Mouse (Mus musculus) right cerebral cortex, adult 18-20 months (tissue): Measurements from ENCODE around the gene Sf3b4.
"Not testable (repeated sequence)": the region's sequence is repeated elsewhere in the genome, so short reads cannot be mapped to it uniquely, and the experiment has no call there.

Experiments
- DNase-seq: peaks from one replicate; pipeline ENCODE4 v3.0.0; 2022; ENCODE audit warnings: mixed read lengths

Sf3b4 gene

DNA sequence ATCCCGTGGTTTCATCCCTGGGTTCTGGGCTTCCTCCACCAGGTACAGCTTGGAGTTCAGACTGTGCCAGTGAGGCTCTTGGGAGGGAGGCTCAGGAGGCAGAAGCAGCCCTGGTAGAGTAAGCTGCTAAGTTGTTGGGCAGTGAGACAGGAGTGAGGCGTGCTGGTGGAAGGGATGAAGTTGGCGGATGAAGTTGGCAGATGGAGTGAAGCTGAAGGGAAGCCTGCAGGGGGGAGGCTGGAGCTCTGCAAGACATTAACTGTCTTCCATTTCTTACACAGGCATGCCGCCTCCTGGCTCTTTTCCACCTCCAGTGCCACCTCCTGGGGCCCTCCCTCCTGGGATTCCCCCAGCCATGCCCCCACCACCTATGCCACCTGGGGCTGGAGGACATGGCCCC lies 1.9 kb downstream of the Sf3b4 start:
- not testable (repeated sequence) for DNase-seq

- no peak for DNase-seq
Observed at GRCm38 (mm10) chr3:96175251-96175650, 3.1 kb downstream of the Sf3b4 start.

- DNase-seq, result no peak
Observed at GRCm38 (mm10) chr3:96178427-96178826, 6.3 kb downstream of the Sf3b4 start.

- DNase-seq, result no peak
Observed at GRCm38 (mm10) chr3:96178902-96179301, 6.8 kb downstream of the Sf3b4 start.

- no peak for DNase-seq
Observed at GRCm38 (mm10) chr3:96179531-96179930, 7.4 kb downstream of the Sf3b4 start.

GRCm38 (mm10) chr3:96180727-96181477 lies 8.8 kb downstream of the Sf3b4 start, which contains the start of gene Sv2a:
TSS of gene Sv2a (plus strand) at chr3:96181151.
- peak; percentile 79 for DNase-seq

GRCm38 (mm10) chr3:96181510-96182381 lies 9.6 kb downstream of the Sf3b4 start:
- peak; percentile 49 for DNase-seq

DNA sequence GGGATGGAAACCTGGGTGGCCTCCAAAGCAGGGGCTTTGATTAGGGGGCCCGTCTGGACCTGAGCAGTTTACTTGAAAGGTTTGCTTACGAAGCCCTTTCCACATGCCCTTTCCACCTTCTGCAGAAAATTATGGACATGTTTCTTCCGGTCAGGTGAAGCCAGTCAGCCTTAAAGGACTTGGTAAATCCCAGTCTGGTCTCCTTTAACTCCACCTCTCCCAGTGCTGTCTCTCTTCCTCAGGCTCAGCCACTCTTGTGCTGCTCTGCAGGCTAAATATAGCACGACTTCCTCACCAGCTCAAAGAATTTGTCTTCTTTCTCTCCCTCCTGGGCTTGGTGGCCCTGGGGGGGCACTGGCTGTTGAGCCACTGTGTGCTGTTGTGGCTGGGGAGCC lies 10.2 kb downstream of the Sf3b4 start:
- DNase-seq, result peak; percentile 61

DNA sequence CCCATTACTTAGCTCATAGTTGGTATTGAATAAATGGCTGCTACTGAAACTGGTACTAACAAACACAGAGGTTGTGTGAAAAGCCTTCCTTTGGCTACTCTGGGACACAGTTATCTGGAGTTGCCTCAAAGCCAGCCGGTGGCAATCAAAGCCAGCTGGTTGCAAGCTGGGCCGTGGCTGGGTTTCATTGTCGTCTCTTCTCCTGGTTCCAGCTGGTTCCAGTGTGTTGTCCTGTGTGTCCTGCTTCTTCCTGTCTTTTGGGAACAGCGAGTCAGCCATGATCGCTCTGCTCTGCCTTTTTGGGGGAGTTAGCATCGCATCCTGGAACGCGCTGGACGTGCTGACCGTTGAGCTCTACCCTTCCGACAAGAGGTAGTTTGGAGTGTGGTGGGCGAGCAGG lies 20.8 kb downstream of the Sf3b4 start:
- DNase-seq, result no peak

- DNase-seq, result no peak
Observed at GRCm38 (mm10) chr3:96194966-96195365, 22.8 kb downstream of the Sf3b4 start.

DNA sequence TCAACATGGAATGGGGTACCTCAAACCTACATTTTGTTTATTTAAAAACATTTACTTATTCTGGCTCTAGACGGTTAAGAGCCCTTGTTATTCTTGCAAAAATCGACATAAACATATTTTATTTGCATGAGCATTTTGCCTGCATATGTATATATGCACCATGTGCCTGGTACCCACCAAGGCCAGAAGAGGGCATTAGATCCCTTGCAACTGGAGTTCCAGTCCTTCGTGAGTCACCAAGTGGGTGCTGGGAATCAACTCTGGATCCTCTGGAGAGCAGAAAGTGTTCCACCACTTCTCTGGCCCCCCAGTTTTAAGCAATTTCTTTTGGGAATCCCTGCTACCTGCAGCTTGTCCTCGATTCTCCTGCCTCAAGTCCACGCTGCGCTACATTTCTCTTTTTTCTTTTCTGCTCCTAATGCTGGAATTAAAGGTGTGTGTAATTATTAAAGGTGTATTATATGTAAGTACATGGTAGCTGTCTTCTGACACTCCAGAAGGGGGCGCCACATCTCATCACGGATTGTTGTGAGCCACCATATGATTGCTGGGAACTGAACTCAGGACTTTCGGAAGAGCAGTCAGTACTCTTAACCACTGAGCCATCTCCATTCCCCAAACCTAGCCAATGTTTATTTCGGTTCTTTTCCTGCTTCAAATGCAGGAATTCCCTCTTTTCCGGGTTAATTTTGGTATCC lies 23.6 kb downstream of the Sf3b4 start:
- DNase-seq, result no peak

DNA sequence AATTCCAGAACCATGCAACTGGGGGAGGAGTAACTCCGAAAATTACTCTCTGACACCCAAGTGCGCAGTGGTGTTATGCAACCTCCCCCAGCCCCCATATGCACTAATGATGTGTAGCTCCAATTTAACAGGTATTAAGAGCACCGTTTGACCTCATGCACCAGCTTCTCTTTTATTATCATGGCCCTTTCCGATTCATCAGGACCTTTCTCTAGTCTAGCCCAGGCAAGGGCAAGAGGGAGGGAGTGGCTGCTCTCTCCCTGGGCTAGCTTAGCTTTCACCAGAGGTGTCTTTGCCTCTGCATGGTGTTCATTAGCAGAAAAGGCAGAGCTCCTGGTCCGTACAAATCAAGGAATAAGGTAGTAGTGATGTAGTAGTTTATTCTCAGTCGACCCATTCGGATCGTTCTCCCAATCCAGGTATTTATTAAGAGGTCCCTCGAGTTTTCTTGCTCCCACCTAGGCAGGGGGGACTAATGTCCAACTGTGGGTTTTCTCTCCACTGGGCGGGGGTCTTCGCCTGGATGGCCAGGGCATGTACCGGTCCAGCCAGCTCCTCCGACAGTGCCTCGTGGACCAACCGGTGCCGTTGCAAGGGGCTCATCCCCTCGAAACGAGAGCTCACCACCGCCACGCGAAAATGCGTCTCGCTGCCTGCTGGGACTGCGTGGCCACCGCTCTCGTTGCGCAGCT lies 24.5 kb downstream of the Sf3b4 start:
- no peak for DNase-seq

DNA sequence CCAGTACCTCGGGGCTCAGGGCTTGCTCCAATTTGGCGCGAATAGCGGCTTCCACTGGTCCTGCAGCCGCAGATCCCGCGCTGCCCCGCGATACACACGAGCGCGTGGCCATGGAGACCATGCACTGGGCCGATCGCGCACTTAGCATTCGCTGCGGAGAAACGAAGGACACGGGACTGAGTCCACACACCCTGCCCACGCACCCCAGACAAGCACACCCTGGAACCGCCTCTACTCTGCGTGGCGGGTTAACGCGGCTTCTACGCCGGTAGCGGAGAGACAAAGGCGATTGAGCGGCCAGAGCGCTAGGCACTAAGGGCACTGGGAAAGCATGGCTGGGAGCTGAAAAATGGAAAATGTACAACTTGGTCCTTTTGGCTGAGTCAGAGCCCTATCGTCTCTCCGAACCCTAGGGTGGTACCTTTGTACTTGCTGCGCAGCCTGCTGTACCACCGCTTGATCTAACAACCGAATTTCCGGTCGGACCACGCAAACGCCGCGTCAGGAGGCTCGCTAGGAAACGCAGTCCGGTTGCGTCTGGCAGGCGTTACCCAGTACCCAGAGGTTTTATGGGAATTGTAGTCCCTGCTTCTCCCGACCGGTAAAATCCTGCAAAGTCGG lies 25.1 kb downstream of the Sf3b4 start:
- peak; percentile 95 for DNase-seq

DNA sequence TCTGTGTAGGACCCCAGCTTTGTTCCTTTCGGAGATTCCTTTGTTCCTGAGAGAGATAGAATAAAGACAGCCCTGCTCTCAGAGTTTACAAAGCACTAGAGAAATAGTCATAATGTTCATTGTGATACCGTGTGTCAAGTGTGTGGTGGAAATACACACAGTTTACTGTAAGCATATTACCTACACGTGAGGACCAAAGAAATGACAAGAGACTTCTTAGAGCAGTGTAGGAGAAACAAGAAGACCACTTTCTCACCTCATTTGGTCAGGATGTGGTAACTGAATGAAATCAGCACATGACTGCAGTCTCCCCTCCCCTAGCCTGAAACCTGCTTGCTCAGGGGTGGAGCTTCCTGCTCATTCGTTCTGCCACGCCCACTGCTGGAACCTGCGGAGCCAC lies 26.0 kb downstream of the Sf3b4 start:
- no peak for DNase-seq

DNA sequence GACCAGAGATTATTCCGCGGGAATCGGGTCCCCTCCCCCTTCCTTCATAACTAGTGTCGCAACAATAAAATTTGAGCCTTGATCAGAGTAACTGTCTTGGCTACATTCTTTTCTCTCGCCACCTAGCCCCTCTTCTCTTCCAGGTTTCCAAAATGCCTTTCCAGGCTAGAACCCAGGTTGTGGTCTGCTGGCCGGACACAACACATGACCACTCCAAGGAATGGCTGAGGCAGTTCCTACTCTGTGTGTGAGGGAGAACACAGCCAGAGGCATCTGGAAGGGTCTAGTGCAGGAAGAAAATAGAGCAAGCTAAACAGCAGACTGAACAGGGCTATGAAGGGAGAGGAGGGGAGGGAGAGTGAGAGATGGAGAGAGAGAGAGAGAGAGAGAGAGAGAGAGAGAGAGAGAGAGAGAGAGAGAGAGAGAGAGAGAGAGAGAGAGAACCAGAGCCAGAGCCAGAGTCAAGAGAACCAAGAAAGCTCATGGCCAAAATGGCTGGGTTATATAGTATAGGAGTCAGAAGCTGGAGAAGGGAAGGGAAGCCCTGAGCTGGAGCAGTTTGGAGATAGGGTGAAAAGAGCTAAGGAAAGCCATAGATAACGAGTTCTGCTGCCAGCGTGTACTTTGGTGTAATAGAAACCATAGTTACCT lies 26.6 kb downstream of the Sf3b4 start:
- not testable (repeated sequence) for DNase-seq

DNA sequence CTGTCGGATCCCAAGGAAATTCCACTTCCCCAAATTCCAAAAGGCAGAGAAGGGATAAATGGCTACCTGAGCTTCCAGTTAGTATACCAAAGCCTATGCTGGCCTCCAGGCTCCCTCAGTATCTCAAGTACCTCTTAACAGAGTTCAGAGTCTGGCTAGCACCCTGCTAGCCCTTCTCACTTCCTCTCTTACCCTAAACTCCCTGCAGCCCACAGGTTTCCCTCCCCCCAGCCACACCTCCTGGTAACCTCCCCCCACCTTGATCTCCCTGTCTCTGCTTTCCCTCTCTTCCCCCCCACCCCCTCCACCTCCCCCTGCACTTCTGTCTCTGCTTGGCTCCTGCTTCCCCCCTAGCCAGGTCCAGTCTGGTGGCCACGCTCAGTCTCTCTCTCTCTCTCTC lies 27.6 kb downstream of the Sf3b4 start:
- no peak for DNase-seq

DNA sequence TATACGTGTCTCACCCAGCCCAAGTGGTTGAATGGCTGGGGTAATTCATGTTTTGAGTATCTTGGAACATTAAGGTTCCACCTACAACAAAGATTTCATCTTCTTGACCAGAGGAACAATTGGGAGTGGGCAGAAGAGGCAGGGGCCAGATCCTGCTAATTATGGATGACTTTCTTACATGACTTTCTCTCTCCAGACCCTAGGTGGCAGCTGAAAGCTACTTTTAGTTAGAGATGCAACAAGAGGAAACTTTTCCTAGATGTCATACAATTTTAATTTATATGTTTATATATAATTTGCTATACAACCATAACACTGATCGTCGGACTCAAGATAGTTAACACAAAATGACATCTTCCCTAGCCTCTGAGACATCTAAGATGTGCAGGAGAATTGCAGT lies 35.7 kb downstream of the Sf3b4 start:
- no peak for DNase-seq

DNA sequence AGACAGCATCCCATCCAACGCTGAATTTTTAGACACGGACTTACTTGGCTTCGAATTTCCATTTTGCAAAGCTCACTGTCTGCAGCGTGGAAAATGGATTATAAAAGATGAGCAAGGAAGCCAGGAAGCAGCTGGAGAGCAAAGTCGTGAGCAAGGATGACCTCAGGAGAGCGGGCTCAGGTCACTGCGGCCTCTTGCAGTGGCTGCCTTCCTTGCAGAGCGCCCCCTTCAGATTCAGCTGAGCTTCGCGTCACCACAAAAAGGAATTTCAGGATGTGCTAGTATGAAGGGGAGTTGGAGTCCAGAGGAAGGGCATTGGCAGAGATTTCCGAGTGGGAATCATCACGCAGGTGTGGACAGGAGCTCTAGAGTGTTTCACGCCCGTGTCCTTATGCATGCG lies 37.1 kb downstream of the Sf3b4 start:
- no peak for DNase-seq

- DNase-seq, result no peak
Observed at GRCm38 (mm10) chr3:96219191-96219641, 47.1 kb downstream of the Sf3b4 start.

- peak; percentile 82 for DNase-seq
Observed at GRCm38 (mm10) chr3:96219661-96220130, 47.6 kb downstream of the Sf3b4 start, which contains the start of the genes Bola1 and Hist2h2ab. TSS of gene Bola1 (minus strand) at chr3:96219709. TSS of gene Hist2h2ab (plus strand) at chr3:96219865.

DNA sequence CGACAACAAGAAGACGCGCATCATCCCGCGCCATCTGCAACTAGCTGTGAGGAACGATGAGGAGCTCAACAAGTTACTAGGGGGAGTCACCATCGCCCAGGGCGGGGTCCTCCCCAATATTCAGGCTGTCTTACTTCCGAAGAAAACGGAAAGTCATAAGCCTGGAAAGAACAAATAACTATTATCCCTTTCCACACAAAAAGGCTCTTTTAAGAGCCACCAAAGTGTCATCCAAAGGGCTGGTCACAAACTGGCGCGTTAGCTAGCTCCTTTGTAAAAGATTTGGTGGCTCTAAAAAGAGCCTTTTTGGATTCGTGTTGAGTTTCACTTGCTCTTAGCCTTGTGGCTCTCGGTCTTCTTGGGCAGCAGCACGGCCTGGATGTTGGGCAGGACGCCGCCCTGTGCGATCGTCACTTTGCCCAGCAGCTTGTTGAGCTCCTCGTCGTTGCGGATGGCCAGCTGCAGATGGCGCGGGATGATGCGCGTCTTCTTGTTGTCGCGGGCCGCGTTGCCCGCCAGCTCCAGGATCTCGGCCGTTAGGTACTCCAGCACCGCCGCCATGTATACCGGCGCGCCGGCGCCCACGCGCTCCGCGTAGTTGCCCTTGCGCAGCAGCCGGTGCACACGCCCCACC lies 48.1 kb downstream of the Sf3b4 start:
- not testable (repeated sequence) for DNase-seq
